In the genomic region with DNA sequence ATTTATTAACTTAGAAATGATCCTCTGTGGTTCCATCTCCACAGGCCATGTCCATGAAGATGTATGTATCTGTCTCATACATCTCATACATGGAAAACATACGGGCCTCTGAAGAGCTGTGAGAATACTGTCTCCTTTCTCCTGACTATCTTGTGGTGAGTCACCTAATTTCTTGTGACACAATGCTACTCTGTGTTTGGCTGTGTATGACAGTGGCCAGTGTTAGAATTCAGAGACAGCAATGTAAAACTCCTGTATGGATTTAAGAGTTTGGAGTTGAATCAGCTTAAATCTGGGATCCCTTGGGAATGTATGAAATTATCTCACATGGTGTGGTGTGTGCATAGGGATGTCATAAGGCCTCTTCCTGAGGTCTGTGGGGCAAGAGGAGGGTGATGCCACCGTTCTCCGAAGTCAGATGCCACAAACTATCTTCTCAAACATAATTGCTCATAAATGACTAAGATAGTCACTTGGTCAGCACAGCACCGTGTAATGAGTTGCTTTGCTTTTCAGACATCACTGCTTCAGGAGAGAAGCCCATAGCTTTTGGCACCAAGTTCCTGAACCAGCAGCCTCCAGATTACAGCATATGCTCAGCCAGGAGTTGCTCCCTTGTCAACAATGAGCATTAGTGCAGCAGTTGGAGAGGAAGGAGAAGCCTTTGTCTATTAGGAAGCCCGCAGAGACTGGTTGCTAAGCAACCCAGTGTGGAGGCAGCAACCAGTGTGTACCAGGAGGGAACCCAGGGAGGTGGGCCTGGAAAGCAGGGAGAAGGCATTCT, we compare ENCODE assay signal across 8 mouse cellular contexts.
DNase-seq lines count a peak whose midpoint lies in the region.

No protein-coding gene starts in this region.

- DNase-seq in layer of hippocampus, adult 11-12 months (ENCODE audit: low spot score) = peak; percentile 77
- no peak for DNase-seq in layer of hippocampus, adult 9-10 months (ENCODE audit: low spot score)
- peak; percentile 28 to 43 for DNase-seq in frontal cortex, postnatal 25 days (ENCODE audit: low spot score in 2 of 2)
- peak; percentile 60 to 67 for DNase-seq in left cerebral cortex, postnatal 36 days (ENCODE audit: low spot score in 2 of 2)
- DNase-seq in right cerebral cortex, postnatal 36 days (ENCODE audit: low spot score in 2 of 2) = peak; percentile 65 to 83
- DNase-seq in urinary bladder, postnatal 25 days (ENCODE audit: low spot score) = no peak
- DNase-seq in gastrocnemius, postnatal 36 days = no peak
- DNase-seq in ovary, postnatal 10 days (ENCODE audit: low spot score) = no peak

- intact Hi-C loops in left cerebral cortex, postnatal 36 days (cut with DNase I) = no loop called here
- intact Hi-C loops in gastrocnemius, postnatal 36 days (cut with DNase I) = no loop called here

Comparison
In these comparisons a context has a peak if more than half of its experiments do, and no peak if none do; other contexts are left out.
1. DNase-seq: peak in layer of hippocampus, adult 11-12 months (single experiment), frontal cortex, postnatal 25 days (2 of 2), left cerebral cortex, postnatal 36 days (2 of 2) and right cerebral cortex, postnatal 36 days (2 of 2); none in layer of hippocampus, adult 9-10 months (single experiment), urinary bladder, postnatal 25 days (single experiment), gastrocnemius, postnatal 36 days (0 of 2) and ovary, postnatal 10 days (single experiment).